Mouse (Mus musculus) brain, embryonic 14.5 days (tissue): ENCODE results near the gene Ifitm2. TPM values are rescaled to one million over a fixed set of nuclear protein-coding genes. Genes with fewer than 3 reads are reported as not detected.

Source experiments
- DNase-seq: peaks from one replicate; pipeline ENCODE4 v3.0.0-alpha.2; 2011; ENCODE audit warnings: low read depth
- CTCF ChIP-seq: fragments of 200-500 bp; IDR thresholded peaks from 2 replicates; pipeline ENCODE4 v1.5.1; 2012; ENCODE audit warnings: inconsistent platforms, mild to moderate bottlenecking, moderate library complexity, borderline replicate concordance; ENCODE audit not compliant: insufficient read depth, insufficient read length; ENCODE audit errors: extremely low read depth
- POLR2A ChIP-seq: fragments of 200-500 bp; IDR thresholded peaks from 2 replicates; pipeline ENCODE4 v1.6.1; 2012; ENCODE audit warnings: mild to moderate bottlenecking, inconsistent platforms, borderline replicate concordance; ENCODE audit not compliant: poor library complexity, insufficient read depth, insufficient read length, severe bottlenecking; ENCODE audit errors: extremely low read depth
- polyA plus RNA-seq: library from polyadenylated mRNA; depleted of rRNA; stranded (reverse); fragments of >200 nt; gene quantifications from 2 replicates; pipeline ENCODE4 v1.2.3, GENCODE M21; 2012

Gene Ifitm2
- polyA plus RNA-seq, 1 experiment: 153 TPM

- TF ChIP-seq CTCF (no peak), POLR2A (no peak)
These were observed 11.1 kb upstream of the Ifitm2 start, which contains the start of gene Ifitm1 for GRCm38 (mm10) chr7:140966921-140967320. TSS of gene Ifitm1 (plus strand) at chr7:140967221.

GRCm38 (mm10) chr7:140962733-140963132, 6.9 kb upstream of the Ifitm2 start:
- TF ChIP-seq POLR2A: no peak
- TF ChIP-seq CTCF: no peak
- no peak for DNase-seq

More at GRCm38 (mm10) chr7:140966921-140967320, 11.1 kb upstream of the Ifitm2 start, which contains the start of gene Ifitm1:
- DNase-seq: no peak

- no peak for DNase-seq
- no peak for TF ChIP-seq CTCF
- TF ChIP-seq POLR2A: no peak
These were observed 5.6 kb upstream of the Ifitm2 start for GRCm38 (mm10) chr7:140961416-140961815.

- DNase-seq: no peak
- no peak for TF ChIP-seq CTCF
- no peak for TF ChIP-seq POLR2A
These were observed 4.2 kb upstream of the Ifitm2 start for GRCm38 (mm10) chr7:140960026-140960425.

GRCm38 (mm10) chr7:140959181-140959901, 3.6 kb upstream of the Ifitm2 start:
- DNase-seq: peak; percentile 76
- no peak for TF ChIP-seq POLR2A
- peak; percentile 33; the same call in 1 of the 2 replicates for TF ChIP-seq CTCF

- TF ChIP-seq CTCF (no peak), POLR2A (no peak)
- DNase-seq: no peak
These were observed 726 bp upstream of the Ifitm2 start for GRCm38 (mm10) chr7:140956556-140956869.

DNA sequence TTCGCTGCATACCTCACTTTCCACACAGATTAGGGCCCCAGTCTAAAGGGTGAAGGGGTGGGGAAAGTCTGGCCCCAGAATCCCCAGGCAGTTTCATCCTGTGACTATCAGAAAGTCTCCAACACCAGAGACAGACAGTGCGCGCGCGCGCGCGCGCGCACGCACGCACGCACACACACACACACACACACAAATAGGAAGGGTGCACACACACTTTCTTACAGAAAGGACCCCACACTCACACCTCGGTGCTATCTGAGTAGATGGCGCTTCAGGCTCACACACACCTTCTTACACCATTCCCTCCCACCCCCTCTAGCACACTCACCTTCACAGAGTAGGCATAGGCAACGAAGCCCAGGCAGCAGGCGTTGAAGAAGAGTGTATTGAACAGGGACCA, 445 bp downstream of the Ifitm2 start:
- peak; percentile 27 for DNase-seq
- no peak for TF ChIP-seq POLR2A
- TF ChIP-seq CTCF: no peak

DNA sequence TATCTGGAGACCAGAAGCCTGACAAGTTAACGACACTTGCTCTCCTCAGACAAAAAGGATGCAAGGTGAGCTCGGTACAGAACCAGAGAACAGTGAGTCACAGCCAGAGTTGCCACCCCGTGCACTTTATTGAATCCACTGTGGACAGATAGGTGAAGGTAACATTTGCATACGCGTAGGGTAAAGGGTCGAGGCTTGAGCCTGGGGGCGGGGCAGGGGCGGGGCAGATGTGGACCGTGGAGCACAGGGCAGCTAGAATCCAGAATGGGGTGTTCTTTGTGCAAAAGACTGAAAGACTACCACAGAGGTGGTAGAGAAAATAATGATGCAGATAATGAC, 1.1 kb downstream of the Ifitm2 start:
- TF ChIP-seq CTCF: no peak
- no peak for TF ChIP-seq POLR2A
- no peak for DNase-seq

- no peak for DNase-seq
- TF ChIP-seq POLR2A (no peak), CTCF (no peak)
These were observed 1.7 kb downstream of the Ifitm2 start for GRCm38 (mm10) chr7:140953800-140954732.

DNA sequence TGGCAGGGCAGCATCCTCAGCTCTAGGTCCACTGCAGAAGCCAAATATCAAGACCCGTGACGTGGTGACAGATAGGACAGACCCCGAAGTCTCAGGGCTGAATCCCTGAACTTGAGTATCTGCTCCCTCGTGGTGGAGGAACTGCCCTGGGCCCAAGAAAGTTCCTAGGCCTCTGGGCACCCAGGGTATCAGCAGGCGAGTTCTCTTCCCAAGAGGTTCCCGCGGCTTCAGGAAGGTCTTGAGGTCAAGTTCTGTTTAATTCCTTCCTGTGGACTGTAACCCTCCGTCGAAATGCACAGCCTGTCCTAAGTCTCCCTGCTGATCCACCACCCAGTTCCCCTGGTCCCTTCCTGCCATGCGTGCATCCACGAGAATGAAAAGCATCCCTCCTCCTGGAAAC, 2.7 kb downstream of the Ifitm2 start:
- DNase-seq: no peak
- no peak for TF ChIP-seq CTCF
- no peak for TF ChIP-seq POLR2A

- no peak for TF ChIP-seq POLR2A
- TF ChIP-seq CTCF: no peak
- DNase-seq: no peak
These were observed 3.3 kb downstream of the Ifitm2 start for GRCm38 (mm10) chr7:140952441-140952840.
